Mouse (Mus musculus) regulatory T cell (primary cell): ENCODE measurements at regions not wholly inside any gene's neighbourhood (a gene's known extent, or its start where the extent isn't known, plus 50 kb on each side); places are given as distances from the start of the nearest gene placed in this dataset.
"Not testable (repeated sequence)": the region's sequence is repeated elsewhere in the genome, so short reads cannot be mapped to it uniquely, and the experiment has no call there.

ENCODE experiments used
- in situ Hi-C: fragments of 300-600 bp; cut with MboI, MseI; formaldehyde crosslinking; loops from one replicate; pipeline ENCODE4 v1.15.1; 2025; ENCODE audit warnings: high pct_unique_total_duplicates

DNA sequence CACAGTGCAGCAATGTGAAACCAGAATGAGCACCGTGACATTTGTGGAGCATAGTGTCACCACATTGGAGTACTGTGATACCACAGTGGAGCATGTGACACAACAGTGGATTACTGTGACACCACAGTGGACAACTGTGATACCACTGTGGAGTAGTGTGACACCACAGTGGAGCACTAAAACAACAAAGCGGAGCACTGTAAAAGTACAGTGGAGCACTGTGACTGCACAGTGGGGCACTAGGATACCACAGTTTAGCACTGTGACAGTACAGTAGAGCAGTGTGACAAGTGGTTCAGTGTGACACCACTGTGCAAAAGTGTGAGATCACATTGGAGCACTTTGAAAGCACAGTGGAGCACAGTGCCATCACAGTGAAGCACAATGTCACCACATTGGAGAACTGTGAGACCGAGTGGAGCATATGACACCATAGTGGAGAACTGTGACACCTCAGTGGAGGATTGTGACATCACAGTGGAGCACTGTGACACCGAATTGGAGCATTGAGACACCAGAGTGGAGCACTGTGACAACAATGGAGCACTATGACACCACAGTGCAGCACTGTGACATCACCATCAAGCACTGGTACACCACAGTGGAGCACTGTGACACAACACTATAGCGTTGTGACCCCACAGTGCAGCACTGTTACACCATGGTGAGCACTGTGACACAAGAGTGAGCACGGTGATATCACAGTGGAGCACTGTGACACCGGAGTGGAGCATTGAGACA lies 86.6 kb upstream of the Vmn1r2 start:
- in situ Hi-C loops, result loop anchor here (5.0 kb wide), 2 partner anchors 42 to 58 kb away; no protein-coding TSS in a partner anchor

DNA sequence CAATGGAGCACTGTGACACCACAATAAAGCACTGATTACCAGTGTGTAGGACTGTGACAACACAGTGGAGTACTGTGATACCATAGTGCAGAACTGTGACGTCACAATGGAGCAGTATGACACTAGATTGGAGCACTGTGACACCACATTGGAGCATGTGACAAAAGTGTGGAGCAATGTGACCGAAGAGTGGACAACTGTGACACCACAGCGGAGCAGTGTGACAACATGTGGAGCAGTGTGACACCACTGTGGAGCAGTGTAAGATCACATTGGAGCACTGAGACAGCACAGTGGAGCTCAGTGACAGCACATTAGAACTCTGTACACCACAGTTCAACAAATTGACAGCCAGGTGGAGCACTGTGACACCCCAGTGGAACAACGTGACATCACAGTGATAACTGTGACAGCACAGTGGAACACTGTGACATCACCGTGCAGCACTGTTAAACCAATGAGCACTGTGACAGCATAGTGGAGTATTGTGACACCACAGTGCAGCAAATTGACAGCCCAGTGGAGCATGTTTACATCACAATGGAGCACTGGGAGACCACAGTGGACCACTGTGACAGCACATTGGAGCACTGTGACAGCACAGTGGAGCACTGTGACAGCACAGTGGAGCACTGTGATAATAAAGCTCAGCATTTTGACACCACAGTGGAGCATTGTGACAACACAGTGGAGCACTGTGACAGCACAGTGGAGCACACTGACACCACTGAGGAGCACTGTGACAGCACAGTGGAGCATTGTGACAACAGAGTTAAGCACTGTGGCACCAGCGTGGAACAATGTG lies 85.8 kb upstream of the Vmn1r2 start:
- in situ Hi-C loops, result loop anchor here (5.0 kb wide), 2 partner anchors 41 to 59 kb away; no protein-coding TSS in a partner anchor

- in situ Hi-C loops, result loop anchor here (5.0 kb wide), 2 partner anchors 40 to 60 kb away; no protein-coding TSS in a partner anchor
These were observed 84.9 kb upstream of the Vmn1r2 start for GRCm38 (mm10) chr4:3081953-3082950.

GRCm38 (mm10) chr4:3083161-3084020 lies 83.7 kb upstream of the Vmn1r2 start:
- in situ Hi-C loops, result loop anchor here (5.0 kb wide), 2 partner anchors 39 to 61 kb away; no protein-coding TSS in a partner anchor

DNA sequence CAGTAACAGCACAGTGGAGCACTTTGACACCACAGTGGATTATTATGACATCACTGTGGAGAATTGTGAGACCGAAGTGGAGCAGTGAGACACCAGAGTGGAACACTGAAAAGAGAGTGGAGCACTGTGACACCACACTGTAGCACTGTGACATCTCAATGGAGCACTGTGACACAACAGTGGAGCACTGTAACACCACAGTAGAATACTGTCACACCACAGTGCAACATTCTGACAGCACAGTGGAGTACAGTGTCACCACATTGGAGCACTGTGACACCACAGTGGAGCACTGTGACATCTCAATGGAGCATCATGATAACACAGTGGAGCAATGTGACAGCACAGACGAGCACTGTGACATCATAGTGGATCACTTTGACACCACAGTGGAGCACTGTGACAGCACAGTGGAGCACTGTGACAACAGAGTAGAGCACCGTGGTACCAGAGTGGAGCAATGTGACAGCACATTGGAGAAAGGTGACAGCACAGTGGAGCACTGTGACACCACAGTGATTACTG lies 83.0 kb upstream of the Vmn1r2 start:
- in situ Hi-C loops, result loop anchor here (5.0 kb wide), 2 partner anchors 38 to 62 kb away; no protein-coding TSS in a partner anchor

DNA sequence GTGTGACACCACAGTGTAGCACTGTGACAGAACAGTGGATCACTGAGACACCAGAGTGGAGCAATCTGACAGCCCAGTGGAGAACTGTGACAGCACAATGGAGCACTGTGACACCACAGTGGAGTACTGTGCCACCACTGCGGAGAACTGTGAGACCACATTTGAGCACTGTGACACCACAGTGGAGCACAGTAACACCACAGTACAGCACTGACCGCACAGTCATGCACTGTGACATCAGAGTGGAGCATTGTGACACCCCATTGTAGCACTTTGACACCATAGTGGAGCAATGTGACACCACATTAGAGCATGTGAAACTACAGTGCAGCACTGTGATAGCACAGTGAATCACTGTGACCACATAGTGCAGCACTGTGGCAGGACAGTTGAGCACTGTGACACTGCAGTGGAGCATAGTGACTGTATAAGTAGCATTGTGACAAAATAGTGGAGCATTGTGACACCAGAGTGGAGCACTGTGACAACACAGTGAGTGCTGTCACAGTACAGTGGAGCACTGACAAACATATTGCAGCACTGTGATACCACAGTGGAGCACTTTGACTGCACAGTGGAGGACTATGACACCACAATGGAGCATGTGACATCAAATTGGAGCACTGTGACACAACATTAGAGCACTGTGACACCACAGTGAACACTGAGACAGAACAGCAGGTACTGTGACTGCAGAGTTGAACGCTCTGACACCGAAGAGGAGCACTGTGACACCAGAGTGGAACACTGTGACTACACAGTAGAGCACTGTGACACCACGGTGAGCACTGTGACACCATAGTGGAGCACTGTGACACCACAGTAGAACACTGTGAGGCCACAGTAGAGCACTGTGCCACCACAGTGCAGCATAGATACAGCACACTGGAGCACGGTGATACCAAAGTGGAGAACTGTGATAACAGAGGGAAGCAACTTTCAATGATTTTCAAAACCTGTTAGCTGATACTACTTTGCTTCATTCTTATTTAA lies 81.4 kb upstream of the Vmn1r2 start:
- in situ Hi-C loops, result no loop called here

DNA sequence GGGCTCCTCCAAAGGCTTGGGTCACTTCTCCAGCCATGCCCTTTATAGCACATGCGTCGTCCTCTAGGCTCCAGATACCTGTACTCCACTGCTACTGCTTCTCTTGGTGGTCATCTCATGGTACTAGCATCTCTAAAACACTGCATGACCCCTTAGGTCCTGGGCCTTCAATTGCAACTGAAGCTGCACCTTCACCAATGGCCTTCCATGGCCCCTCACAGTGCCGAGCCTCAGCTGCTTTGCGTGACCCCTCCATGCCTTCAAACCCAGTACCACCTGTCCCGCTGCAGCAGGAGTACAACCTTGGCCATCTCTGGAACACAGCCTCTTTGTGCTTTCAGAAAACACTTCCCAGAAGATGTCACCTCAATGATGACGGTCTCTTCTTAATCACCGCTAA lies 79.5 kb upstream of the Vmn1r2 start:
- in situ Hi-C loops, result not testable (repeated sequence)

DNA sequence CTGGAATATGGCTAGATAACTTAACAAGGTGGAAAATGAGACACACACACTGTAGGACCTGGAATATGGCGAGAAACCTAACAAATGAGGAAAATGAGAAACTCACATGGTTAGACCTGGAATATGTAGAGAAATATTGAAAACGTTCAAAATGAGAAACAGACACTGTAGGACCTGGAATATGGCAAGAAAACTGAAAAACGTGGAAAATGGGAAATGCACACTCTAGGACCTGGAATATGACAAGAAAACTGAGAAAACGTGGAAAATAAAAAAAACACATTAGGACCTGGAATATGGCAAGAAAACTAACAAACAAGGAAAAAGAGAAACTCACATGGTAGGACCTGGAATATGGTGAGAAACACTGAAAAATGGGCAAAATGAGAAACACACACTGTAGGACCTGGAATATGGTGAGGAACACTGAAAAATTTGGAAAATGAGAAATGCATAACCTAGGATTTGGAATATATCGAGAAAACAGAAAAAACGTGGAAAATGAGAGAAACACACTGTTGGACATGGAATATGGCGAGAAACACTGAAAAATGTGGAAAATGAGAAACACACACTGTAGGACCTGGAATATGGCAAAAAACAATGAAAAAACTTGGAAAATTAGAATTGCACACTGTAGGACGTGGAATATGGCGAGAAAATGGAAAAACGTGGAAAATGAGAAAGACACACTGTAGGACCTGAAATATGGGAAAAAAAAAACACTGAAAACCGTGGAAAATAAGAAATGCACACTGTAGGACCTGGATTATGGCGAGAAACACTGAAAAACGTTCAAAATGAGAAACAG lies 77.3 kb upstream of the Vmn1r2 start:
- in situ Hi-C loops, result no loop called here

GRCm38 (mm10) chr4:3090378-3090735 lies 76.8 kb upstream of the Vmn1r2 start:
- in situ Hi-C loops, result no loop called here

GRCm38 (mm10) chr4:3090742-3091141 lies 76.4 kb upstream of the Vmn1r2 start:
- in situ Hi-C loops, result no loop called here
